Mouse (Mus musculus) stomach, embryonic 14.5 days (tissue): ENCODE results near the gene Rad54l. TPM values are rescaled to one million over a fixed set of nuclear protein-coding genes. Genes with fewer than 3 reads are reported as not detected.

ENCODE experiments used
- ATAC-seq: fragments of 200-750 bp; cut with Nextera tagmentation; 2 replicates; pipeline ENCODE4 v1.8.0; 2017; ENCODE audit warnings: low read depth, moderate TSS enrichment; ENCODE audit not compliant: insufficient number of reproducible peaks, insufficient read depth, low FRiP score
- H3K27ac ChIP-seq: fragments of 300-500 bp; sonication (generic); 2 replicates; pipeline ENCODE4 v1.5.1; 2014; ENCODE audit warnings: mild to moderate bottlenecking, low read length, moderate library complexity, mixed read lengths
- H3K27me3 ChIP-seq: fragments of 300-500 bp; sonication (generic); 2 replicates; pipeline ENCODE4 v1.6.1; 2014; ENCODE audit warnings: low read length, control low read depth, mixed read lengths; ENCODE audit not compliant: control insufficient read depth, insufficient read depth
- H3K36me3 ChIP-seq: fragments of 300-500 bp; sonication (generic); 2 replicates; pipeline ENCODE4 v1.6.1; 2014; ENCODE audit warnings: mild to moderate bottlenecking, control low read depth, low read length, moderate library complexity, mixed read lengths; ENCODE audit not compliant: control insufficient read depth, insufficient read depth
- H3K4me1 ChIP-seq: fragments of 300-500 bp; sonication (generic); 2 replicates; pipeline ENCODE4 v1.6.1; 2014; ENCODE audit warnings: low read length, control low read depth, mixed read lengths; ENCODE audit not compliant: control insufficient read depth, insufficient read depth
- H3K4me2 ChIP-seq: fragments of 300-500 bp; sonication (generic); replicated peaks from 2 replicates; pipeline ENCODE4 v1.6.1; 2014; ENCODE audit warnings: low read depth, low read length, control low read depth
- H3K4me3 ChIP-seq: fragments of 300-500 bp; sonication (generic); 2 replicates; pipeline ENCODE4 v1.5.1; 2014; ENCODE audit warnings: low read depth, low read length, control low read depth
- H3K9ac ChIP-seq: fragments of 300-500 bp; sonication (generic); replicated peaks from 2 replicates; pipeline ENCODE4 v1.6.1; 2014; ENCODE audit warnings: low read depth, mild to moderate bottlenecking, control low read depth, low read length, moderate library complexity, mixed read lengths
- H3K9me3 ChIP-seq: fragments of 300-500 bp; sonication (generic); 2 replicates; pipeline ENCODE4 v1.6.1; 2016; ENCODE audit warnings: low read depth, low read length, control low read depth; ENCODE audit not compliant: control insufficient read depth
- WGBS: fragments of 180-500 bp; shearing (Covaris S2); extraction: QIAGEN DNeasy Blood & Tissue Kit; methylation state at CpG from one replicate; pipeline ENCODE4 v1.1.7; 2014; 5-methylcytosine and 5-hydroxymethylcytosine counted together
- polyA plus RNA-seq: library from polyadenylated mRNA; unstranded; fragments of >200 nt; fragmentation: Nextera tagmentation; extraction: Ambion mirVana; gene quantifications from 2 replicates; pipeline ENCODE4 v1.2.1, GENCODE M21; 2014

Gene Rad54l
- polyA plus RNA-seq, 1 experiment from 2014 or later, result 31.0 TPM

- WGBS, result 80% methylated on average over 6 of the region's 6 CpGs
- ATAC-seq, result no peak
Measured at GRCm38 (mm10) chr4:116127956-116128355, 4.5 kb upstream of the Rad54l start.

GRCm38 (mm10) chr4:116125803-116126386 is 2.4 kb upstream of the Rad54l start:
- 88% methylated on average over 4 of the region's 4 CpGs for WGBS
- H3K9ac ChIP-seq, result no peak overlapping the region
- peaks cover 11% of the 10 kb centered on the region; the same call in 1 of the 2 replicates for H3K4me1 ChIP-seq
- H3K27ac ChIP-seq, result no peak overlapping the region
- no peaks in the 10 kb centered on the region for H3K36me3 ChIP-seq
- no peaks in the 10 kb centered on the region for H3K9me3 ChIP-seq
- no peak for ATAC-seq
- no peaks in the 10 kb centered on the region for H3K27me3 ChIP-seq
- H3K4me2 ChIP-seq, result no peak overlapping the region
- no peak overlapping the region for H3K4me3 ChIP-seq

More at GRCm38 (mm10) chr4:116127956-116128355, 4.5 kb upstream of the Rad54l start:
- Histone ChIP-seq H3K9ac (no peak overlapping the region), H3K27ac (no peak overlapping the region), H3K4me1 (peaks cover 9% of the 10 kb centered on the region; the same call in 1 of the 2 replicates), H3K27me3 (no peaks in the 10 kb centered on the region), H3K4me2 (no peak overlapping the region), H3K4me3 (no peak overlapping the region), H3K36me3 (no peaks in the 10 kb centered on the region), H3K9me3 (no peaks in the 10 kb centered on the region)

- peak overlapping the region; percentile 79 for H3K4me2 ChIP-seq
- peaks cover 11% of the 10 kb centered on the region; the same call in 1 of the 2 replicates for H3K4me1 ChIP-seq
- H3K4me3 ChIP-seq, result peak overlapping the region; percentile 54
- WGBS, result 0% methylated on average over 1 of the region's 1 CpGs
- H3K36me3 ChIP-seq, result no peaks in the 10 kb centered on the region
- no peak overlapping the region for H3K27ac ChIP-seq
- ATAC-seq, result no peak
- H3K27me3 ChIP-seq, result no peaks in the 10 kb centered on the region
- peak overlapping the region; percentile 11 for H3K9ac ChIP-seq
- H3K9me3 ChIP-seq, result no peaks in the 10 kb centered on the region
Measured at GRCm38 (mm10) chr4:116122762-116123161, 728 bp downstream of the Rad54l start.

GRCm38 (mm10) chr4:116111486-116111885 is 12.0 kb downstream of the Rad54l start:
- no peak overlapping the region for H3K4me2 ChIP-seq
- no peaks in the 10 kb centered on the region for H3K9me3 ChIP-seq
- 86% methylated on average over 2 of the region's 2 CpGs for WGBS
- H3K27me3 ChIP-seq, result no peaks in the 10 kb centered on the region
- H3K9ac ChIP-seq, result no peak overlapping the region
- H3K4me1 ChIP-seq, result no peaks in the 10 kb centered on the region
- H3K27ac ChIP-seq, result no peak overlapping the region
- H3K36me3 ChIP-seq, result peaks cover 14% of the 10 kb centered on the region
- no peak for ATAC-seq
- H3K4me3 ChIP-seq, result no peak overlapping the region

- 95% methylated on average over 6 of the region's 6 CpGs for WGBS
- ATAC-seq, result no peak
- no peaks in the 10 kb centered on the region for H3K27me3 ChIP-seq
Measured at GRCm38 (mm10) chr4:116110695-116111094, 12.8 kb downstream of the Rad54l start.

GRCm38 (mm10) chr4:116105278-116105677 is 18.2 kb downstream of the Rad54l start:
- no peak overlapping the region for H3K27ac ChIP-seq
- H3K4me3 ChIP-seq, result no peak overlapping the region
- H3K4me1 ChIP-seq, result no peaks in the 10 kb centered on the region
- peaks cover 21% of the 10 kb centered on the region; the same call in 1 of the 2 replicates for H3K36me3 ChIP-seq
- WGBS, result 92% methylated on average over 5 of the region's 5 CpGs
- H3K4me2 ChIP-seq, result no peak overlapping the region
- H3K9ac ChIP-seq, result no peak overlapping the region
- H3K27me3 ChIP-seq, result no peaks in the 10 kb centered on the region
- H3K9me3 ChIP-seq, result no peaks in the 10 kb centered on the region
- ATAC-seq, result no peak

More at GRCm38 (mm10) chr4:116110695-116111094, 12.8 kb downstream of the Rad54l start:
- no peak overlapping the region for H3K9ac ChIP-seq
- no peak overlapping the region for H3K4me2 ChIP-seq
- H3K36me3 ChIP-seq, result peaks cover 14% of the 10 kb centered on the region
- no peaks in the 10 kb centered on the region for H3K4me1 ChIP-seq
- H3K27ac ChIP-seq, result no peak overlapping the region
- no peak overlapping the region for H3K4me3 ChIP-seq
- no peaks in the 10 kb centered on the region for H3K9me3 ChIP-seq

- no peaks in the 10 kb centered on the region for H3K4me1 ChIP-seq
- no peak for ATAC-seq
- H3K36me3 ChIP-seq, result peaks cover 46% of the 10 kb centered on the region
- no peaks in the 10 kb centered on the region for H3K27me3 ChIP-seq
- H3K9me3 ChIP-seq, result no peaks in the 10 kb centered on the region
- no peak overlapping the region for H3K9ac ChIP-seq
- no peak overlapping the region for H3K27ac ChIP-seq
- H3K4me2 ChIP-seq, result no peak overlapping the region
- H3K4me3 ChIP-seq, result no peak overlapping the region
- 85% methylated on average over 7 of the region's 7 CpGs for WGBS
Measured at GRCm38 (mm10) chr4:116100959-116101358, 22.5 kb downstream of the Rad54l start.

GRCm38 (mm10) chr4:116097211-116097610 is 26.3 kb downstream of the Rad54l start:
- WGBS, result 62% methylated on average over 8 of the region's 8 CpGs
- Histone ChIP-seq H3K4me2 (no peak overlapping the region), H3K9ac (no peak overlapping the region), H3K4me3 (no peak overlapping the region), H3K27me3 (no peaks in the 10 kb centered on the region), H3K36me3 (peaks cover 61% of the 10 kb centered on the region), H3K27ac (no peak overlapping the region), H3K9me3 (no peaks in the 10 kb centered on the region), H3K4me1 (no peaks in the 10 kb centered on the region)
- no peak for ATAC-seq

- H3K4me2 ChIP-seq, result no peak overlapping the region
- no peak overlapping the region for H3K4me3 ChIP-seq
- H3K27ac ChIP-seq, result no peak overlapping the region
- no peak overlapping the region for H3K9ac ChIP-seq
- no peak for ATAC-seq
- no peaks in the 10 kb centered on the region for H3K4me1 ChIP-seq
- peaks cover 58% of the 10 kb centered on the region for H3K36me3 ChIP-seq
- WGBS, result 89% methylated on average over 10 of the region's 10 CpGs
- no peaks in the 10 kb centered on the region for H3K9me3 ChIP-seq
- H3K27me3 ChIP-seq, result no peaks in the 10 kb centered on the region
Measured at GRCm38 (mm10) chr4:116096291-116096690, 27.2 kb downstream of the Rad54l start.
